Comparison of ENCODE assay signal across 23 mouse cellular contexts in the genomic region with DNA sequence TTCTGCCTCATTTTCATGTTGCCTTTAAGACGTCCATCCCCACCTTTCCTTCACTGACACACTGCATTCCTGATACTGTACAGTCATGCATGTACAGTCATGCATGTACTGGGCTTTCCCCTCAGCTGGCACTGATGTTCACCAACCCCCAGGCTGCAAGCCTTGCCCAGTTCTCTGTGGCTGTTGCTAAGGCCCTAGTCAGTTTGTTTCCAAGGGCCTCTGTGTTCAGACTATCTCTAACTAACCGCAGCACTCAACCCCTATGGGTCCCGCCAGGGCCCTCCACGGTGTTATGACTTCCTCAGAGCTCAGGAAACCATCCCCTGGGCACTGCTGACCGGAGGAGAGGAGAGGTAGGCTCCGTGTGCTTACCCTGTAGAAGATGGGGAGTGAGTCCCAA. TPM values are rescaled to one million over a fixed set of nuclear protein-coding genes. Genes with fewer than 3 reads are reported as not detected.
DNase-seq lines count a peak whose midpoint lies in the region; ATAC-seq and TF ChIP-seq lines count a peak whose summit lies in the region.
"Had no signal": no experiment of that assay in that cellular context is flagged by ENCODE, and none has a peak within 500 bp of the region (broad histone marks: within the 10 kb centered on the region; RNA-seq: fewer than 3 reads in every experiment).

No protein-coding gene starts in this region.

- H3K9me3 ChIP-seq in hindbrain, postnatal 0 days (ENCODE audit: low read length), result no peaks in the 10 kb centered on the region
- no peaks in the 10 kb centered on the region for H3K9me3 ChIP-seq in hindbrain, embryonic 13.5 days
- H3K9me3 ChIP-seq: embryonic facial prominence, embryonic 15.5 days; midbrain, embryonic 12.5 days; neural tube, embryonic 13.5 days; stomach, embryonic 15.5 days had no signal

- no peaks in the 10 kb centered on the region for H3K36me3 ChIP-seq in hindbrain, postnatal 0 days (ENCODE audit: insufficient read depth, low read length)
- no peaks in the 10 kb centered on the region for H3K36me3 ChIP-seq in hindbrain, embryonic 13.5 days
- H3K36me3 ChIP-seq: embryonic facial prominence, embryonic 15.5 days; midbrain, embryonic 12.5 days; neural tube, embryonic 13.5 days; stomach, embryonic 15.5 days had no signal

- peak; percentile 10 for DNase-seq in hindbrain, postnatal 0 days (ENCODE audit: low spot score)
- DNase-seq in urinary bladder, postnatal 14 days (ENCODE audit: low spot score), result peak; percentile 26
- no peak for DNase-seq in urinary bladder, postnatal 10 days (ENCODE audit: low spot score)
- DNase-seq in induced T-regulatory cell, adult 2 months (ENCODE audit: low read depth), result peak; percentile 53
- no peak for DNase-seq in retina, postnatal 1 day
- DNase-seq in left cerebral cortex, postnatal 36 days (ENCODE audit: low spot score in 2 of 2), result no peak
- no peak for DNase-seq in layer of hippocampus, adult 11-12 months (ENCODE audit: low spot score)
- DNase-seq: adrenal gland, postnatal 36 days; B cell, adult 2 months; cerebellum, adult 18-20 months; cerebellum, postnatal 25 days; heart, adult 11 months; heart, postnatal 4 days; kidney, adult 8-10 months; kidney, postnatal 14 days; layer of hippocampus, adult 9-11 months; lung, postnatal 4 days; right cerebral cortex, postnatal 25 days had no signal

- intact Hi-C loops in left cerebral cortex, postnatal 36 days (cut with DNase I), result loop anchor here (10.0 kb wide), 1 partner anchor 161 kb away; the partner anchor contains the start of gene Glce

- H3K27me3 ChIP-seq in hindbrain, postnatal 0 days (ENCODE audit: insufficient read depth, low read length), result no peaks in the 10 kb centered on the region
- no peaks in the 10 kb centered on the region for H3K27me3 ChIP-seq in hindbrain, embryonic 13.5 days
- H3K27me3 ChIP-seq: embryonic facial prominence, embryonic 15.5 days; neural tube, embryonic 13.5 days; stomach, embryonic 15.5 days had no signal

- H3K4me1 ChIP-seq in hindbrain, postnatal 0 days (ENCODE audit: insufficient read depth, low read length), result no peaks in the 10 kb centered on the region
- no peaks in the 10 kb centered on the region for H3K4me1 ChIP-seq in hindbrain, embryonic 13.5 days (replicated peaks)
- H3K4me1 ChIP-seq: neural tube, embryonic 13.5 days had no signal

- no peak overlapping the region for H3K4me2 ChIP-seq in hindbrain, postnatal 0 days (ENCODE audit: low read depth, low read length)
- H3K4me2 ChIP-seq in hindbrain, embryonic 13.5 days, result no peak overlapping the region
- H3K4me2 ChIP-seq: embryonic facial prominence, embryonic 15.5 days; midbrain, embryonic 12.5 days; neural tube, embryonic 13.5 days; stomach, embryonic 15.5 days had no signal

- no peak for ATAC-seq in hindbrain, postnatal 0 days
- no peak for ATAC-seq in hindbrain, embryonic 13.5 days (ENCODE audit: low FRiP score)

- no peak for TF ChIP-seq CTCF in hindbrain, postnatal 0 days (IDR thresholded peaks at IDR 0.05; ENCODE audit: low read depth)

- no peak overlapping the region for H3K4me3 ChIP-seq in hindbrain, postnatal 0 days (ENCODE audit: low read length)
- no peak overlapping the region for H3K4me3 ChIP-seq in hindbrain, embryonic 13.5 days
- H3K4me3 ChIP-seq: embryonic facial prominence, embryonic 15.5 days; midbrain, embryonic 12.5 days; neural tube, embryonic 13.5 days; stomach, embryonic 15.5 days had no signal

- no peak overlapping the region for H3K27ac ChIP-seq in hindbrain, postnatal 0 days
- H3K27ac ChIP-seq in hindbrain, embryonic 13.5 days, result no peak overlapping the region
- H3K27ac ChIP-seq: embryonic facial prominence, embryonic 15.5 days; midbrain, embryonic 12.5 days; neural tube, embryonic 13.5 days; stomach, embryonic 15.5 days had no signal

- H3K9ac ChIP-seq in hindbrain, postnatal 0 days (replicated peaks; ENCODE audit: low read length), result no peak overlapping the region
- no peak overlapping the region for H3K9ac ChIP-seq in hindbrain, embryonic 13.5 days
- H3K9ac ChIP-seq: embryonic facial prominence, embryonic 15.5 days; midbrain, embryonic 12.5 days; neural tube, embryonic 13.5 days; stomach, embryonic 15.5 days had no signal

- WGBS in hindbrain, postnatal 0 days, result 67% methylated on average over 6 of the region's 6 CpGs
- WGBS in hindbrain, embryonic 13.5 days, result 76% methylated on average over 6 of the region's 6 CpGs

RNA-seq across cellular contexts. Expression of gene Kif23, which starts 16.8 kb away (rescaled TPM):
- total RNA-seq in hindbrain, postnatal 0 days (2014; rRNA removed), result 4.5 and 7.5 TPM in 2 replicates
- 14.7 and 15.5 TPM in 2 replicates for polyA plus RNA-seq in hindbrain, postnatal 0 days (2015; fragmentation: Nextera tagmentation; extraction: Ambion mirVana)
- polyA plus RNA-seq in hindbrain, embryonic 13.5 days (2015; fragmentation: Nextera tagmentation; extraction: Ambion mirVana), result 18.6 and 22.2 TPM in 2 replicates
- total RNA-seq in left cerebral cortex, postnatal 36 days (2021), result 1 to 10 TPM; 2.6 to 3.6 TPM

RNA-seq across cellular contexts. Expression of gene Rplp1, which starts 49.0 kb away (rescaled TPM):
- 2,832 and 4,239 TPM in 2 replicates for total RNA-seq in hindbrain, postnatal 0 days (2014; rRNA removed)
- polyA plus RNA-seq in hindbrain, postnatal 0 days (2015; fragmentation: Nextera tagmentation; extraction: Ambion mirVana), result 1,070 and 1,080 TPM in 2 replicates
- polyA plus RNA-seq in hindbrain, embryonic 13.5 days (2015; fragmentation: Nextera tagmentation; extraction: Ambion mirVana), result 917 and 923 TPM in 2 replicates
- total RNA-seq in left cerebral cortex, postnatal 36 days (2021), result 1,000 to 10,000 TPM; 1,300 to 1,479 TPM

Comparison
In these comparisons a context has a peak if more than half of its experiments do, and no peak if none do; other contexts are left out.
1. DNase-seq: peak in hindbrain, postnatal 0 days (single experiment), urinary bladder, postnatal 14 days (single experiment) and induced T-regulatory cell, adult 2 months (single experiment); none in urinary bladder, postnatal 10 days (single experiment), retina, postnatal 1 day (single experiment), left cerebral cortex, postnatal 36 days (0 of 2) and layer of hippocampus, adult 11-12 months (single experiment).